Mouse (Mus musculus) heart, postnatal 10 days (tissue): ENCODE measurements at regions not wholly inside any gene's neighbourhood (a gene's known extent, or its start where the extent isn't known, plus 50 kb on each side); places are given as distances from the start of the nearest gene placed in this dataset.
"Not testable (repeated sequence)": the region's sequence is repeated elsewhere in the genome, so short reads cannot be mapped to it uniquely, and the experiment has no call there.

Experiments
- DNase-seq, 2 experiments: peaks; one replicate each; pipeline ENCODE4 v3.0.0; 2021
- intact Hi-C: fragments of 180-260 bp; cut with DNase I; formaldehyde crosslinking; loops from one replicate; pipeline ENCODE4 v1.15.1; 2025

DNA sequence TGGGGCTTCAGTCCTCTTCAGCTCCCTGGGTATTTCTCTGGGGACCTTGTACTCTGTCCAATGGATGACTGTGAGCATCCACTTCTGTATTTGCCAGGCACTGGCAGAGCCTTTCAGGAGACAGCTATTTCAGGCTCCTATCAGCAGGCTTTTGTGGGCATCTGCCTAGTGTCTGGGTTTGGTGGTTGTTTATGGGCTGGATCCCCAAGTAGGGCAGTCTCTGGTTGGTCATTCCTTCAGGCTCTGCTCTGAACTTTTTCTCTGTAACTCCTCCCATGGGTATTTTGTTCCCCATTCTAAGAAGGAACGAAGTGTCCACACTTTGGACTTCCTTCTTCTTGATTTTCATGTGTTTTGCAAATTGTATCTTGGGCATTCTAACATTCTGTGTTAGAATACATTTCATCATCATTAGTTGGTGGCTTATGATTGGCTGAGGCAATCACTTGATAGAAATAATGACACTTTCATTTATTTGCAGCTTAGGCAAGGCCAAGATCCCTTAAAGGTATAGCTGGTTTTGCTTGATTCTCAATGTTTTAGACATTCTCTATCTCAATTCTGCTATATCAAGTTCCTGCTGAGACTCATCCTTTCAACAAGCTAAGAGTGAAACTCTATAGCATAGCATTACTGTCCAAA is 96.7 kb downstream of the Gcnt1 start:
- peak in 1 of 2 experiments; percentile 35 for DNase-seq
- intact Hi-C loops, result not testable (repeated sequence)
